Mouse (Mus musculus) thymus, adult 2 months (tissue): ENCODE data around the gene Cxcr6. TPM values are rescaled to one million over a fixed set of nuclear protein-coding genes. Genes with fewer than 3 reads are reported as not detected.
A peak's percentile ranks its signal among the peaks of the same experiment; 100 is the strongest.

Experiments used
- DNase-seq: peaks from one replicate; pipeline ENCODE4 v3.0.0; 2021
- H3K27ac ChIP-seq: fragments of 200-500 bp; 2 replicates; pipeline ENCODE4 v1.5.1; 2012; ENCODE audit warnings: low read length, control low read depth; ENCODE audit not compliant: control insufficient read depth, insufficient read depth
- H3K27me3 ChIP-seq: fragments of 200-500 bp; 2 replicates; pipeline ENCODE4 v1.6.1; 2012; ENCODE audit warnings: mild to moderate bottlenecking, low read length, moderate library complexity, mixed read lengths; ENCODE audit not compliant: control insufficient read depth, insufficient read depth
- H3K36me3 ChIP-seq: fragments of 200-500 bp; 2 replicates; pipeline ENCODE4 v1.6.1; 2012; ENCODE audit warnings: mild to moderate bottlenecking, low read length, moderate library complexity; ENCODE audit not compliant: control insufficient read depth, insufficient read depth
- H3K4me1 ChIP-seq: fragments of 200-500 bp; replicated peaks from 2 replicates; pipeline ENCODE4 v1.6.1; 2012; ENCODE audit warnings: low read length; ENCODE audit not compliant: control insufficient read depth, insufficient read depth
- H3K4me3 ChIP-seq: fragments of 200-500 bp; 2 replicates; pipeline ENCODE4 v1.5.1; 2012; ENCODE audit warnings: mild to moderate bottlenecking, low read length, control low read depth, moderate library complexity; ENCODE audit not compliant: control insufficient read depth, insufficient read depth
- CTCF ChIP-seq: fragments of 200-500 bp; IDR thresholded peaks from 2 replicates; pipeline ENCODE4 v1.5.1; 2012; ENCODE audit warnings: mild to moderate bottlenecking, control low read depth, low read length, moderate library complexity, borderline replicate concordance; ENCODE audit not compliant: control insufficient read depth, poor library complexity, insufficient read depth; ENCODE audit errors: extremely low read depth
- POLR2A ChIP-seq: fragments of 200-500 bp; IDR thresholded peaks from 2 replicates; pipeline ENCODE4 v1.6.1; 2012; ENCODE audit warnings: mild to moderate bottlenecking, low read length, control low read depth, moderate library complexity; ENCODE audit not compliant: control insufficient read depth, poor library complexity, insufficient read depth; ENCODE audit errors: extremely low read depth
- WGBS: fragments of 180-500 bp; shearing (Covaris S2); methylation state at CpG from one replicate; pipeline ENCODE4 v1.1.7; 2018; 5-methylcytosine and 5-hydroxymethylcytosine counted together
- polyA plus RNA-seq: library from polyadenylated mRNA; depleted of rRNA; stranded (reverse); fragments of >200 nt; gene quantifications from 2 replicates; pipeline ENCODE4 v1.2.3, GENCODE M21; 2012

Gene Cxcr6
- polyA plus RNA-seq, 1 experiment, result 4.6 TPM

DNA sequence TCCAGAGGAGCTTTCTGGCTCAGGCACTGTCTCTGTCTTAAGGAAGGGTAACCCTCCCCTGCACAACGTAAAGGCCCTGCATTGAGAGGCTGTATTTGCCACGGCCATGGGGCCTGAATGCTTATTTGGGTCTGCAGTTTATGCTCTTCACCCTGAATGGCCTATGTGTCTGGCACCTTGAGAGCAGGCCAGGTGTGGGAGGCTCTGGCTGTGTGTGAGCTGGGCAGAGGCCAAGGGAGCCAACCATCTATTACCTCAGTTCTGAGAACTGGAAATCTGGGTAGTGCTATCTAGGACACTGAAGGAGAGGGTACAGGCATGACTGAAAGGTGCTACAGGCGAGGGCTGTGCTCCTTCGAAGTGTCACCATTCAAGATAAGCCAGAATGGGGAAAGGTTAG lies 8.5 kb downstream of the Cxcr6 start:
- TF ChIP-seq POLR2A (no peak), CTCF (no peak)
- DNase-seq, result no peak
- peak overlapping the region; percentile 44; the same call in 1 of the 2 replicates for H3K27ac ChIP-seq
- no peaks in the 10 kb centered on the region for H3K27me3 ChIP-seq
- no peak overlapping the region for H3K4me3 ChIP-seq
- peaks cover 68% of the 10 kb centered on the region for H3K36me3 ChIP-seq
- 86% methylated on average over 4 of the region's 4 CpGs for WGBS
- H3K4me1 ChIP-seq, result peaks cover 5% of the 10 kb centered on the region

DNA sequence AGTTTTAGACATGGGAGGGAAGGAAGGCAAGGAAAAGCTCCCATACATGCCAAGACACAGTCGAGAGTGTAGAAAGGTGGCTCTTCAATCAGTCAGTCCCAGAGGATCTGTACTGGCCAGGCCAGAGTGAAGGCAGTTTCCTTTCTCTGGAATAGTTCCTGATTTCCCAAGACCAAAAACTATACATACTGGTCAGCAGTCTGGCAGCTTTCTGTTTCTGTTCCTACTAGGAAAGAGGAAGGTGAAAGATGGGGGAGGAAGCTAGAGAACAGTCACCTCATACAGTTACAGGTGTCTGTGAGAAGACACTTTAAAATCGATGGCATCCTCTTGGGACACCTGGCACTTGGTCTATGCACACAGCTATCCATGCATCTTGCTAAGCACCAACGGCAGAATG lies 9.2 kb downstream of the Cxcr6 start:
- H3K27ac ChIP-seq, result no peak overlapping the region
- TF ChIP-seq CTCF (no peak), POLR2A (no peak)
- DNase-seq, result no peak
- WGBS, result 81% methylated on average over 3 of the region's 3 CpGs
- H3K4me3 ChIP-seq, result no peak overlapping the region
- peaks cover 5% of the 10 kb centered on the region for H3K4me1 ChIP-seq
- peaks cover 62% of the 10 kb centered on the region for H3K36me3 ChIP-seq
- no peaks in the 10 kb centered on the region for H3K27me3 ChIP-seq

- H3K27me3 ChIP-seq, result no peaks in the 10 kb centered on the region
- H3K4me1 ChIP-seq, result peaks cover 5% of the 10 kb centered on the region
- no peak overlapping the region for H3K27ac ChIP-seq
- no peak for TF ChIP-seq CTCF
- no peak for TF ChIP-seq POLR2A
- no peak overlapping the region for H3K4me3 ChIP-seq
- peaks cover 58% of the 10 kb centered on the region for H3K36me3 ChIP-seq
- DNase-seq, result no peak
- 90% methylated on average over 1 of the region's 1 CpGs for WGBS
These were observed 9.7 kb downstream of the Cxcr6 start for GRCm38 (mm10) chr9:123815996-123816395.

DNA sequence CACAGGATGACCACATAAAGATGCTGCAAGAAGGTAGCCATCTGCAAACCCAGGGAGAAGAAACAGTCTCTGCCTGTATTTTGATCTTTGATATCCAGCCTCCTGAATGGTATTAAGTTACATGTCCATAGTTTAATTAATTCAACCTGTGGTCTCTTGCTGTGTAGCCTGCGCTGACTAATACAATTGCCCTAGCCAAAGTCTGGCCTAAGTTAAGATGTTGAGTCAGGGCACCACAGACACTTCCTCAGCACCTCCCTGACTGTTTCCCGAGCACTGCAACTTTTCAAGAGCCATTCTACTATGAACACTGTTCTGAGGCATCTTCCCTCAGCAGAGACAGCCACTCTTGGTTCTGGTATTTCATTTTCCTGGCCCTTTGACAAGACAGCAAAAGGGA lies 12.3 kb downstream of the Cxcr6 start:
- Histone ChIP-seq H3K36me3 (peaks cover 76% of the 10 kb centered on the region), H3K27ac (no peak overlapping the region), H3K4me1 (peaks cover 5% of the 10 kb centered on the region), H3K27me3 (no peaks in the 10 kb centered on the region), H3K4me3 (no peak overlapping the region)
- no peak for TF ChIP-seq CTCF
- 93% methylated on average over 2 of the region's 2 CpGs for WGBS
- no peak for DNase-seq

DNA sequence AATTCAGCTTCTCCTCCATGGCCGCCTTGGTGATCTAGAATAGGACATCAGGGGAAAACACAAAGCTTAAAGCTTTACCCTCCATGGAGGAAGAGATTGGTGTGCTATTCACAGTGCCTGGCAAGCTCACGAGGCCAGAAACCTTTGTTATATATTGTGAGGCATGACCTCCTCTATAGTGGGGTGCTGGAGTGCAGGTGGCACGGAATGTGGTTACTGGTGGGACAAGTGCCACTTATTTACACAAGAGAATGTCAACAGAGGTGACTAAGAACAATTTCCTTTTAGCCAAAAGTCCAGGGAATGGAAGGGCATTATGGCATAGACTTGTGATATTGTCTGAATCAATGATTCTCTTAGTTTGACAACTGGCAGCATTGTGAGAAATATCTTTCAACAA lies 20.4 kb downstream of the Cxcr6 start:
- TF ChIP-seq POLR2A (no peak), CTCF (no peak)
- no peak overlapping the region for H3K27ac ChIP-seq
- H3K4me3 ChIP-seq, result no peak overlapping the region
- no peaks in the 10 kb centered on the region for H3K27me3 ChIP-seq
- no peak for DNase-seq
- peaks cover 92% of the 10 kb centered on the region for H3K36me3 ChIP-seq
- no peaks in the 10 kb centered on the region for H3K4me1 ChIP-seq
- 93% methylated on average over 3 of the region's 3 CpGs for WGBS

- Histone ChIP-seq H3K4me1 (no peaks in the 10 kb centered on the region), H3K27me3 (no peaks in the 10 kb centered on the region), H3K4me3 (no peak overlapping the region), H3K36me3 (peaks cover 86% of the 10 kb centered on the region), H3K27ac (no peak overlapping the region)
- 96% methylated on average over 4 of the region's 4 CpGs for WGBS
- no peak for TF ChIP-seq CTCF
- TF ChIP-seq POLR2A, result no peak
- DNase-seq, result no peak
These were observed 22.6 kb downstream of the Cxcr6 start for GRCm38 (mm10) chr9:123828916-123829315.

DNA sequence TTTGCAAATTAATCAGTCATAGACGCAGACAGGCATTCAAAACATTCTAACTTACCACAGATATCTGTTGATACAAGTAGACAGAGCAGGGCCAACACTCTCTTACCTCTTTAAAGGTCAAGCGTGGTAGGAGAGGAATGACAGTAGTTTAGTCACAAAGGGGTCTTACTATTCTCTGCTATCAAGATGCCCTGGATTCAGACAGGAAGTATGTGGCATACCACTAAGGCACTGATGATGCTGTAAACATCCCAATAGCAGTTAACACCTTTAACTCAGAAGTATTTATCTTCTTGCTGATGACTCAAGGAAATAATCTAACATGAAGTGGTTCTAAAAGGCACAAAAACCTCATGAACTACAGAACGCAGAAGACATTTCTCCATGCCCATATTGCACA lies 29.6 kb downstream of the Cxcr6 start:
- 89% methylated on average over 3 of the region's 3 CpGs for WGBS
- no peak for DNase-seq
- no peaks in the 10 kb centered on the region for H3K27me3 ChIP-seq
- no peak for TF ChIP-seq POLR2A
- TF ChIP-seq CTCF, result no peak
- no peaks in the 10 kb centered on the region for H3K4me1 ChIP-seq
- H3K36me3 ChIP-seq, result peaks cover 75% of the 10 kb centered on the region
- no peak overlapping the region for H3K27ac ChIP-seq
- no peak overlapping the region for H3K4me3 ChIP-seq
